Mouse (Mus musculus): ENCODE data around the gene Olfr1176.

Olfr1176 gene

DNA sequence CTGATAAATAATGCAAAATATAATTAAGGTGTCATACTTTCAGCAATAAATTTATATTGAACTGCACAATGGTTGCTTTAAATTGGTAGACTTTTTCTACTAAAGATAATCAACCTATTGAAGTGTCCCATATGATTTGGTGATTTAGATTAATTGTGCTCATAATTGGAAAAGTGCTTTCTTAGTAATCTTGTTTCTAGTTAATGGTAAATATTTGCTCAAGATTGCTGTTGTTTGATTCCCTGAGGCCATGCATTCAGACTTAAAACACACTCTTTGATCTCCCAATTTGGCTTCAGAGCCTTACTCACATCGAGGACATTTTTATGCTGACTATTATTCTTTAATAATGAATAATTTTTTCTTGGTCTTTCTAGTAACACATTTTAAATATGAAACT, at the start of gene Olfr1176:
Gene Olfr1176, plus strand, starts transcription at position 301 of the 400 bp plus-strand sequence.
- no peaks in the 10 kb centered on the region for H3K4me1 ChIP-seq (replicated peaks; ENCODE audit: low read depth, low read length)
- TF ChIP-seq POU5F1 (IDR thresholded peaks at IDR 0.05; ENCODE audit: borderline replicate concordance, low read length) (no peak), CTCF (conservative IDR thresholded peaks at IDR 0.05; ENCODE audit: low read length) (no peak), NANOG (IDR thresholded peaks at IDR 0.05; ENCODE audit: borderline replicate concordance, low read length) (no peak)
- no peaks in the 10 kb centered on the region for H3K36me3 ChIP-seq (ENCODE audit: insufficient read depth, low read length)

DNA sequence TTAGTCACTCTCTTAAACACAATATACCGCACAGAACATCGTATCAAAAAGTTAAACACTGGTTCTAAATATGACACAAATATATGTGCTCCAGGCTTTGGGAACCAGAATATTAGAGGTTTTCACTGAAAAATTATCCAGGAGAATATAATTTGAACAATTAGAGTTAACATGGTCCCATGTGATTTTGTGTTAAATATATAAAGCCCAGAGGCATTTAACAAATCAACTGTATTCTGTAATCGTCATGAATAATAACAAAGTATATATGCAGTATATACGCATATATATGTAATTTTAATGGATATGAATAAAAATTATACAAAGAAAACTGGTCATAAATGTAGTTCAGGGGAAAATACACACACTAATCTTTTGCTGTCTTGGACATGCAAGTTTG, 21.5 kb upstream of the Olfr1176 start, which contains the start of gene Olfr1174-ps:
Gene Olfr1174-ps, minus strand, starts transcription at position 101 of the 400 bp plus-strand sequence.
- Histone ChIP-seq H3K36me3 (ENCODE audit: insufficient read depth, low read length) (no peaks in the 10 kb centered on the region), H3K27me3 (ENCODE audit: insufficient read depth, low read length) (no peaks in the 10 kb centered on the region), H3K4me3 (replicated peaks; ENCODE audit: low read length) (no peak within 1 kb of the TSS), H3K9me3 (ENCODE audit: low read length) (peaks cover 9% of the 10 kb centered on the region; the same call in 1 of the 2 replicates), H3K4me1 (replicated peaks; ENCODE audit: low read depth, low read length) (no peaks in the 10 kb centered on the region)
- TF ChIP-seq POU5F1 (IDR thresholded peaks at IDR 0.05; ENCODE audit: borderline replicate concordance, low read length) (no peak), CTCF (conservative IDR thresholded peaks at IDR 0.05; ENCODE audit: low read length) (no peak), NANOG (IDR thresholded peaks at IDR 0.05; ENCODE audit: borderline replicate concordance, low read length) (no peak)

More for the DNA sequence above, at the start of gene Olfr1176:
- H3K9me3 ChIP-seq (ENCODE audit: low read length), result no peaks in the 10 kb centered on the region
- no peaks in the 10 kb centered on the region for H3K27me3 ChIP-seq (ENCODE audit: insufficient read depth, low read length)
- no peak within 1 kb of the TSS for H3K4me3 ChIP-seq (replicated peaks; ENCODE audit: low read length)

- no peaks in the 10 kb centered on the region for H3K4me1 ChIP-seq (replicated peaks; ENCODE audit: low read depth, low read length)
- no peak within 1 kb of the TSS for H3K4me3 ChIP-seq (replicated peaks; ENCODE audit: low read length)
- H3K9me3 ChIP-seq (ENCODE audit: low read length), result no peaks in the 10 kb centered on the region
- no peaks in the 10 kb centered on the region for H3K36me3 ChIP-seq (ENCODE audit: insufficient read depth, low read length)
- no peaks in the 10 kb centered on the region for H3K27me3 ChIP-seq (ENCODE audit: insufficient read depth, low read length)
- TF ChIP-seq CTCF (conservative IDR thresholded peaks at IDR 0.05; ENCODE audit: low read length) (no peak), POU5F1 (IDR thresholded peaks at IDR 0.05; ENCODE audit: borderline replicate concordance, low read length) (no peak), NANOG (IDR thresholded peaks at IDR 0.05; ENCODE audit: borderline replicate concordance, low read length) (no peak)
These were observed 9.4 kb upstream of the Olfr1176 start, which contains the start of gene Olfr1175-ps for GRCm38 (mm10) chr2:88327115-88327514. TSS of gene Olfr1175-ps (minus strand) at chr2:88327215.

DNA sequence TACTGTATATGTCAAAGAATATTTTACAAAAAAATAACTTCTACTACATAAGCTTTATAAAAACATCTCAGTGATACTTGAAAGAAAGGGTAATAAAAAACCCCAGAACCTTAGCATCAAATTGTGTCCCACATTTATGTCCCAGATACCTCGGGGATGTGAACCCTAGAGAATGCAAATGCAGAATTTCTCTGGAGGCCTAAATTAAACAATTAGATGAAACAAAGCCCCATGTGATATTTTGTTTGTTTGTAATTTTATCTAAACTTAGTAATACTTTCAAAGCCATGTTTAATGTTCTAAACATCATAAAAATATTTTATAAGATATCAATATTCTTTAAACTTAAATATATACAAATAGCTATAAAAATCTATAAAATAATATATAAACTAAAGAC, 9.9 kb downstream of the Olfr1176 start, which contains the start of gene Olfr1177-ps:
Gene Olfr1177-ps, minus strand, starts transcription at position 101 of the 400 bp plus-strand sequence.
- H3K9me3 ChIP-seq (ENCODE audit: low read length), result no peaks in the 10 kb centered on the region
- no peaks in the 10 kb centered on the region for H3K36me3 ChIP-seq (ENCODE audit: insufficient read depth, low read length)
- H3K4me1 ChIP-seq (replicated peaks; ENCODE audit: low read depth, low read length), result no peaks in the 10 kb centered on the region
- H3K27me3 ChIP-seq (ENCODE audit: insufficient read depth, low read length), result no peaks in the 10 kb centered on the region
- TF ChIP-seq POU5F1 (IDR thresholded peaks at IDR 0.05; ENCODE audit: borderline replicate concordance, low read length), result no peak
- TF ChIP-seq CTCF (conservative IDR thresholded peaks at IDR 0.05; ENCODE audit: low read length), result no peak
- no peak for TF ChIP-seq NANOG (IDR thresholded peaks at IDR 0.05; ENCODE audit: borderline replicate concordance, low read length)
- no peak within 1 kb of the TSS for H3K4me3 ChIP-seq (replicated peaks; ENCODE audit: low read length)

DNA sequence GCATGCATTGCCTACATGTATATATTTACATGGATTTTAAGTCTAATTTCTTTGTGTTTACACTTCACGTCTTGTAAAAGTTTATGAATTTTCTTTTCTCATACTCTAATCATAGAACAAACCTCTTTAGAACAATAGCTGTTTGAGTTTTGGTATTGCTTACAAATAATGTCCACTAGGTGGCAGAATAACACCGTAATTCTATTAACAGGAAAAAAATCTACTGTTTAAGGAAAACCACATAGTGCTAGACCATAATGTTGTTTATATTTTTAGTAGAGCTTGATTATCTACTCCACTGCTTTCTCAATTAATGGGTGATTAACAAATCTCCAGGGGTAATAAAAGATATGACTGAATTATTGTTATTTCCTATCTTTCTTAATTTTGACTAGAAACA, 19.8 kb downstream of the Olfr1176 start:
- Histone ChIP-seq H3K9me3 (ENCODE audit: low read length) (peaks cover 6% of the 10 kb centered on the region; the same call in 1 of the 2 replicates), H3K4me3 (replicated peaks; ENCODE audit: low read length) (no peak overlapping the region), H3K36me3 (ENCODE audit: insufficient read depth, low read length) (no peaks in the 10 kb centered on the region), H3K27me3 (ENCODE audit: insufficient read depth, low read length) (no peaks in the 10 kb centered on the region), H3K4me1 (replicated peaks; ENCODE audit: low read depth, low read length) (no peaks in the 10 kb centered on the region)
- peak; percentile 58 for TF ChIP-seq CTCF (conservative IDR thresholded peaks at IDR 0.05; ENCODE audit: low read length)
- TF ChIP-seq POU5F1 (IDR thresholded peaks at IDR 0.05; ENCODE audit: borderline replicate concordance, low read length), result no peak

GRCm38 (mm10) chr2:88386762-88387161, 50.2 kb downstream of the Olfr1176 start, which contains the start of gene Olfr1178:
TSS of gene Olfr1178 (plus strand) at chr2:88387062.
- Histone ChIP-seq H3K4me3 (replicated peaks; ENCODE audit: low read length) (no peak within 1 kb of the TSS), H3K36me3 (ENCODE audit: insufficient read depth, low read length) (no peaks in the 10 kb centered on the region), H3K9me3 (ENCODE audit: low read length) (peaks cover 8% of the 10 kb centered on the region), H3K4me1 (replicated peaks; ENCODE audit: low read depth, low read length) (no peaks in the 10 kb centered on the region), H3K27me3 (ENCODE audit: insufficient read depth, low read length) (no peaks in the 10 kb centered on the region)
- TF ChIP-seq NANOG (IDR thresholded peaks at IDR 0.05; ENCODE audit: borderline replicate concordance, low read length) (no peak), POU5F1 (IDR thresholded peaks at IDR 0.05; ENCODE audit: borderline replicate concordance, low read length) (no peak), CTCF (conservative IDR thresholded peaks at IDR 0.05; ENCODE audit: low read length) (no peak)
